Mouse (Mus musculus) heart, adult 2 months (tissue): Measurements from ENCODE around the gene Exosc6. TPM values are rescaled to one million over a fixed set of nuclear protein-coding genes. Genes with fewer than 3 reads are reported as not detected.
A peak's percentile ranks its signal among the peaks of the same experiment; 100 is the strongest.

Source experiments
- DNase-seq, 2 experiments: peaks; one replicate each; pipeline ENCODE4 v3.0.0; 2021
- H3K27ac ChIP-seq: fragments of 200-600 bp; 2 replicates; pipeline ENCODE4 v1.8.1; 2022
- H3K27me3 ChIP-seq: fragments of 200-500 bp; 2 replicates; pipeline ENCODE4 v1.6.1; 2012; ENCODE audit warnings: mild to moderate bottlenecking, low read length, inconsistent platforms, mixed read lengths; ENCODE audit not compliant: control insufficient read depth, insufficient read depth
- H3K36me3 ChIP-seq: fragments of 200-500 bp; 2 replicates; pipeline ENCODE4 v1.6.1; 2012; ENCODE audit warnings: low read length, inconsistent platforms; ENCODE audit not compliant: control insufficient read depth, insufficient read depth
- H3K4me1 ChIP-seq: fragments of 200-500 bp; 2 replicates; pipeline ENCODE4 v1.6.1; 2011; ENCODE audit warnings: low read length; ENCODE audit not compliant: control insufficient read depth, insufficient read depth
- H3K4me3 ChIP-seq: fragments of 200-600 bp; 2 replicates; pipeline ENCODE4 v1.8.1; 2022
- H3K79me2 ChIP-seq: fragments of 200-500 bp; replicated peaks from 2 replicates; pipeline ENCODE4 v1.6.1; 2012; ENCODE audit warnings: mild to moderate bottlenecking, inconsistent platforms, low read length, moderate library complexity, mixed read lengths; ENCODE audit not compliant: control insufficient read depth, insufficient read depth
- H3K9ac ChIP-seq: fragments of 200-500 bp; 2 replicates; pipeline ENCODE4 v1.6.1; 2012; ENCODE audit warnings: low read depth, mild to moderate bottlenecking, control low read depth, inconsistent platforms, low read length, mixed read lengths
- CTCF ChIP-seq: fragments of 200-600 bp; IDR thresholded peaks from 2 replicates; pipeline ENCODE4 v1.8.1; 2022; ENCODE audit warnings: antibody characterized with exemption, mild to moderate bottlenecking, moderate library complexity
- EP300 ChIP-seq: fragments of 200-500 bp; IDR thresholded peaks from 2 replicates; pipeline ENCODE4 v1.6.1; 2011; ENCODE audit warnings: low read depth, low read length, control low read depth; ENCODE audit not compliant: insufficient read depth
- POLR2A ChIP-seq: fragments of 200-500 bp; IDR thresholded peaks from 2 replicates; pipeline ENCODE4 v1.6.1; 2011; ENCODE audit warnings: mild to moderate bottlenecking, low read depth, low read length, control low read depth; ENCODE audit not compliant: insufficient read depth
- WGBS: fragments of 180-500 bp; shearing (Covaris S2); methylation state at CpG from one replicate; pipeline ENCODE4 v1.1.7; 2018; 5-methylcytosine and 5-hydroxymethylcytosine counted together
- intact Hi-C: fragments of 180-260 bp; cut with DNase I; formaldehyde crosslinking; loops from one replicate; pipeline ENCODE4 v1.15.1; 2025
- polyA plus RNA-seq: library from polyadenylated mRNA; depleted of rRNA; stranded (reverse); fragments of >200 nt; gene quantifications from 2 replicates; pipeline ENCODE4 v1.2.3, GENCODE M21; 2012
- total RNA-seq, 2 experiments: library from RNA; stranded (reverse); gene quantifications; 2 replicates each; pipeline ENCODE4 v1.2.3; 2021

The Exosc6 gene
- total and polyA plus RNA-seq, 3 experiments: not detected

DNA sequence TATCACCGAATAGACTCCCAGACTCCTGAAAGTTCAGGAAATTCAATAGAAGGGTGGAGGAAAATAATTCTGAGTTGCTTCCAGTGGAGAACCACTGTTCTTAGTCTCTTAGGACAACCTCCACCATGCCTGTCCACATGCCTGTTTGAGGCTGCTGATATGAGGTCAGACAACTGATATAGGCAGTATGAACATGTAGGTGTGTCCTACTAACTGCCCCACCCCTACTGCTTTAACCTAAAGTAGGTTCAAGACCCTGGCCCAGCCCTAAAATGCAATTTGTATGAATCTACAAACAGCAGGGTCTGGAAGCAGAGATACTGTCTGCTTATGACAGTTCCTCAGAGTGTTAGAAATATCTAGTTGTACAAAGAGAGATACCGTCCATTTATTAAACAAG, 478 bp upstream of the Exosc6 start:
- no peak for DNase-seq
- H3K79me2 ChIP-seq: no peaks in the 10 kb centered on the region
- TF ChIP-seq EP300 (no peak), POLR2A (no peak), CTCF (no peak)
- intact Hi-C loops: loop anchor here (1.0 to 2.0 kb wide), 3 partner anchors 21 to 209 kb away; partner anchors contain the start of genes Clec18a, Cog4 and Sf3b3
- H3K27me3 ChIP-seq: no peaks in the 10 kb centered on the region
- H3K27ac ChIP-seq: no peak overlapping the region
- H3K9ac ChIP-seq: no peak overlapping the region
- H3K4me1 ChIP-seq: no peaks in the 10 kb centered on the region
- WGBS: 64% methylated on average over 2 of the region's 2 CpGs
- H3K4me3 ChIP-seq: no peak overlapping the region
- no peaks in the 10 kb centered on the region for H3K36me3 ChIP-seq

DNA sequence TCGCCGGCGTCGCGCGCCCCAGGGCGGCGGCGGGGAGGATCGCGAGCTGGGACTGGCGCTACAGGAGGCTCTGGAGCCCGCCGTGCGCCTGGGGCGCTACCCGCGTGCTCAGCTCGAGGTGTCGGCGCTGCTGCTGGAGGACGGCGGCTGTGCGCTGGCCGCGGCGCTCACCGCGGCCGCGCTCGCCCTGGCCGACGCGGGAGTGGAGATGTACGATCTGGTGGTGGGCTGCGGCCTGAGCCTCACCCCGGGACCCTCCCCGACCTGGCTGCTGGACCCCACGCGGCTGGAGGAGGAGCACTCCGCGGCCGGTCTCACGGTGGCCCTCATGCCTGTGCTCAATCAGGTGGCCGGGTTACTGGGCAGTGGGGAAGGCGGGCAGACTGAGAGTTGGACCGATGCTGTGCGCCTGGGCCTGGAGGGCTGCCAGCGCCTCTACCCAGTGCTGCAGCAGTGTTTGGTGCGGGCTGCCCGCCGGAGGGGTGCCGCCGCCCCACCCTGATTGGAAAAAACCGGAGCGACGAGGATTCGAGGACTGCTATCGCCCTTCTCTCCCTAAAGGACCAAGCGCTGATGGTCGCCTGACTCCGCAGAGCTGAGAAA, 653 bp downstream of the Exosc6 start:
- Histone ChIP-seq H3K4me3 (peak overlapping the region; percentile 96), H3K27ac (peak overlapping the region; percentile 84), H3K4me1 (no peaks in the 10 kb centered on the region), H3K9ac (peak overlapping the region; percentile 90), H3K79me2 (no peaks in the 10 kb centered on the region), H3K27me3 (no peaks in the 10 kb centered on the region), H3K36me3 (no peaks in the 10 kb centered on the region)
- intact Hi-C loops: loop anchor here (1.0 to 2.0 kb wide), 3 partner anchors 22 to 210 kb away; partner anchors contain the start of genes Clec18a, Cog4 and Sf3b3
- DNase-seq: peak; percentile 31 to 49
- WGBS: under 1% methylated on average over 60 of the region's 63 CpGs
- TF ChIP-seq POLR2A: no peak
- no peak for TF ChIP-seq CTCF
- TF ChIP-seq EP300: no peak

DNA sequence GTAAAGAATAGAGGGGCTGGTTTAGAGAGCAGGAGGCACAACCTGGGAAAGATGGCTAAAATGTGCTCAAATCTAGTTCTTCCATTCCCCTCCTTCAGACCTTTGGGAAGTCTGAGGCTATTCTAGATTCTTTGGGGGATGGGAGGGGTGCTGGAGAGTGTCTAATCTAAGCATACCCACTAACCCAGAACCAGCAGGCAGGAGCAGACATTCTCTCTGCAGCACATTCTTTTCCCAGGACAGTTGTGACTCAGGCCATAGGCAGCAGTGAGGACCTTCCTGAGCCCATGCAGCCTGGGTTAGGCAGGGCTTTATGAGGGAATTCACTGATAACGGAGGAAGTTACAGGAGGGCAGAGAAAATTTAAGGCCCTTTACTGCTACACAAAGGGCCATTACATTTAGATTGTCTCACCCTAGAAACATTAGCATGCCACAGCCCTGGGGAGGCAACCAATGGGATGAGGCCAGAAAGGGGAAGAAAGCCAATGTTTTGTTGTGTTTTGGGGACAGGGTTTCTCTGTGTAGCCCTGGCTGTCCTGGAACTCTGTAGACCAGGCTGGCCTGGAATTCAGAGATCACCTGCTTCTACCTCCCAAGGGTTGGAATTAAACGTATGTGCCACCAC, 2.9 kb downstream of the Exosc6 start:
- intact Hi-C loops: no loop called here
- no peak overlapping the region for H3K9ac ChIP-seq
- H3K4me3 ChIP-seq: no peak overlapping the region
- WGBS: 75% methylated on average over 2 of the region's 2 CpGs
- H3K4me1 ChIP-seq: no peaks in the 10 kb centered on the region
- H3K79me2 ChIP-seq: no peaks in the 10 kb centered on the region
- H3K27ac ChIP-seq: no peak overlapping the region
- no peaks in the 10 kb centered on the region for H3K27me3 ChIP-seq
- no peaks in the 10 kb centered on the region for H3K36me3 ChIP-seq
- TF ChIP-seq EP300 (no peak), POLR2A (no peak), CTCF (no peak)
- DNase-seq: no peak

DNA sequence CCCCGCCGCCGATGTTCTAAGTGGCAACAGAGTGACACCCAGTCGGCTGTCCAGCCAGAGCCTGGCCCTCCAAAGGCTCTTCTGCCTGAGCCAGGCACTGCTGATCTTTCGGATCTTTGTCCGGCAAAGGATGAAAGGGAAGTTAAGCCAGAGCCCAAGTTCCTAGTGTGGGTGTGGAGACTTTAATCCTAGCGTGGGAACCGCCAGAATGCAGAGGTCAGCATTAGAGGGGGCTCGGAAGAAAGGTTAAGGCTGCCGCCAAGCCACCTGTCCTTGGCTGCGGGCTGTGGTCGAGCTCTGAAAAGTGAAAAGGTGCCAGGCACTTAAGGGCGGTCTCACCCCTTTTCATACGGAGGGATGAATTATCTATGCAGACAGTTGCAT, 5.5 kb downstream of the Exosc6 start:
- TF ChIP-seq EP300 (no peak), CTCF (no peak), POLR2A (no peak)
- no peaks in the 10 kb centered on the region for H3K79me2 ChIP-seq
- intact Hi-C loops: no loop called here
- H3K4me3 ChIP-seq: peak overlapping the region; percentile 43
- DNase-seq: peak in 1 of 2 experiments; percentile 31
- no peak overlapping the region for H3K27ac ChIP-seq
- peak overlapping the region; percentile 40 for H3K9ac ChIP-seq
- no peaks in the 10 kb centered on the region for H3K27me3 ChIP-seq
- H3K36me3 ChIP-seq: no peaks in the 10 kb centered on the region
- 3% methylated on average over 14 of the region's 14 CpGs for WGBS
- no peaks in the 10 kb centered on the region for H3K4me1 ChIP-seq

DNA sequence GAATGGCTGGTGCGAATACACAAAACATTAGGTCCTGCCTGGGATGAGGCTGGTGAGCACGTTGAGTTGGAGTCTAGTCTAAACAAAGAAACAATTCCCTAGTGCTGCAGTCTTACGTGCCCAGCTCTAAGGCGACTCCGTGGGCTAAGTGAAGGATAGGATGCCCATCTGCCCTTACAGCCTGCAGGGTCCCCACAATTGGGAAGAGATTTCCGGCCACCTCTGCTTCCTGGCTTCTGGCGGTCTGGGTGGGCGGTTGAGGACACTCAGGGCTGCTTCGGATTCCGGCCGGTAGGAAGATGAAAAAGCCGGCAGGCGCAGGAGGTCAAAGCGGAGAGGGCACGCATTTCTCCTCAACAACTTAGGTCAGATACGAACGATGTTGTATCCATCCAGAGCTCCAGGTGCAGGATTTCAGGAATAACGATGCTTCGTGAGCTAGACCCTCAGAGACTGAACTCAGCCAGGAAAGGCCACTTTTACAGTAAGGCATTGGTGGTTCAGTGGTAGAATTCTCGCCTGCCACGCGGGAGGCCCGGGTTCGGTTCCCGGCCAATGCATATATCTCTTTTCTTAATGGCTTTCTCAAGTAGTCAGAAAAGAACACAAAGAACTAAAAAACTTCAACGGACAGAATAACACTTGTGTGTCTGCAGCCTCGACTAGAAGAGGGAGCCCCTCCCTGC, 6.1 kb downstream of the Exosc6 start:
- H3K79me2 ChIP-seq: no peaks in the 10 kb centered on the region
- WGBS: 2% methylated on average over 27 of the region's 27 CpGs
- H3K36me3 ChIP-seq: no peaks in the 10 kb centered on the region
- no peak for TF ChIP-seq POLR2A
- TF ChIP-seq CTCF: no peak
- TF ChIP-seq EP300: peak; percentile 66; the same call in 1 of the 2 replicates
- no peaks in the 10 kb centered on the region for H3K27me3 ChIP-seq
- intact Hi-C loops: no loop called here
- H3K4me3 ChIP-seq: peak overlapping the region; percentile 43
- 0 out of 2 replicates have a peak overlapping the region, but pooled peaks have one; percentile 7 for H3K27ac ChIP-seq
- no peaks in the 10 kb centered on the region for H3K4me1 ChIP-seq
- DNase-seq: peak; percentile 87 to 91
- H3K9ac ChIP-seq: peak overlapping the region; percentile 40
